Comparison of ENCODE assay signal across 7 mouse cellular contexts in the genomic region with DNA sequence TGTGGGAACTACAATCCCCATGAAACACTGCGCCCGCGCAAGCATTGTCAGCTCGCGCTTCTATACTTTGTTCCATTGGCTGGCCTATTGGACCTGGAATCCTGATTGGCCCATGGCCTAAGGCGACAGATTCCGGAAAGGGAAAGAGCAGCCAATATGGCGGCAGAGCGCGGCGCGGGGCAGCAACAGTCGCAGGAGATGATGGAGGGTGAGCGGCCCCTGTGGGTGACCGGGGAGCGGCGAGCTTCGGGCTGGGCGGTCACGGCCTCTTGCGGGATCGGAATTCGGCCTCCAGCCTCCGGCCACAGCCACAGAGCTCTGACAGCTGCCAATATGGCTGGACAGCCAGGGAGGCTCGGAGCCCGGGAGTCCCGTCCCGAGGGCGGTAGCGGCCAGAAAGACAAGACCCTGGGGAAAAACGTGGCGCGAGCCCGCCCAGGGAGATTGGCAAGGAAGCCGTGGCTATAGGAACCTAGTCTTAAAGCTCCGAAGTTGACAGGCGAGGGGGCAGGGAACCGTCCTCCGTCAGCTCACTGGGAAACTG. TPM values are rescaled to one million over a fixed set of nuclear protein-coding genes. Genes with fewer than 3 reads are reported as not detected.
DNase-seq lines count a peak whose midpoint lies in the region; ATAC-seq lines count a peak whose summit lies in the region.

No protein-coding gene starts in this region.

- intact Hi-C loops in gastrocnemius, postnatal 14 days (cut with DNase I; ENCODE audit: low total_unique reads) = no loop called here
- intact Hi-C loops in left cerebral cortex, postnatal 14 days (cut with DNase I) = no loop called here

- peak; percentile 84 to 86 for DNase-seq in adrenal gland, adult 18-20 months (ENCODE audit: low spot score in 2 of 2)
- peak; percentile 98 for DNase-seq in embryo, embryonic 10.5 days (ENCODE audit: low spot score)
- DNase-seq in gastrocnemius, postnatal 14 days = peak; percentile 95
- peak; percentile 96 to 97 for DNase-seq in left cerebral cortex, postnatal 14 days (ENCODE audit: low spot score in 2 of 2)
- peak; percentile 96 for DNase-seq in mesoderm, embryonic 11.5 days (ENCODE audit: low read depth, low spot score)
- peak; percentile 91 for DNase-seq in skeletal muscle tissue, adult 2 months (ENCODE audit: low read depth, low spot score)

- ATAC-seq in inflammation-experienced regulatory T-cells, adult 6 months = peak; percentile 93

RNA-seq across cellular contexts. Expression of a gene that starts 0.3 kb away (rescaled TPM):
- total RNA-seq in adrenal gland, adult 18-20 months (2021) = 1 to 10 TPM; 2.7 to 3.6 TPM
- total RNA-seq in gastrocnemius, postnatal 14 days (2021) = 1 to 10 TPM in 1 of 2 experiments, under 1 TPM in 1; 0.89 to 1.4 TPM
- polyA plus RNA-seq in inflammation-experienced regulatory T-cells, adult 6 months (2017; shearing (Covaris generic)) = 1 to 10 TPM; 1.2 to 3.8 (median 1.4) TPM
- 1 to 10 TPM; 5.9 to 7.5 TPM for total RNA-seq in left cerebral cortex, postnatal 14 days (2021)

RNA-seq across cellular contexts. Expression of a gene that starts 0.9 kb away (rescaled TPM):
- 10 to 100 TPM; 20.4 to 28.5 TPM for total RNA-seq in adrenal gland, adult 18-20 months (2021)
- total RNA-seq in gastrocnemius, postnatal 14 days (2021) = 10 to 100 TPM; 15.4 to 20.2 TPM
- polyA plus RNA-seq in inflammation-experienced regulatory T-cells, adult 6 months (2017; shearing (Covaris generic)) = 10 to 100 TPM; 63.4 to 69.2 (median 69.1) TPM
- 10 to 100 TPM; 88.7 to 98.5 TPM for total RNA-seq in left cerebral cortex, postnatal 14 days (2021)

RNA-seq across cellular contexts. Expression of a gene that starts 30.2 kb away (rescaled TPM):
- total RNA-seq in adrenal gland, adult 18-20 months (2021) = not detected
- total RNA-seq in gastrocnemius, postnatal 14 days (2021) = not detected
- polyA plus RNA-seq in inflammation-experienced regulatory T-cells, adult 6 months (2017; shearing (Covaris generic)) = under 1 TPM in 2 of 3 experiments, not detected in 1; 0.43 TPM
- total RNA-seq in left cerebral cortex, postnatal 14 days (2021) = under 1 TPM; 0.11 to 0.63 TPM

RNA-seq across cellular contexts. Expression of a gene that starts 37.9 kb away (rescaled TPM):
- 10 to 100 TPM; 23.1 to 23.3 TPM for total RNA-seq in adrenal gland, adult 18-20 months (2021)
- 10 to 100 TPM in 1 of 2 experiments, 1 to 10 TPM in 1; 8.8 to 11.4 TPM for total RNA-seq in gastrocnemius, postnatal 14 days (2021)
- 10 to 100 TPM; 16.0 to 23.7 (median 21.7) TPM for polyA plus RNA-seq in inflammation-experienced regulatory T-cells, adult 6 months (2017; shearing (Covaris generic))
- 10 to 100 TPM; 19.1 to 19.4 TPM for total RNA-seq in left cerebral cortex, postnatal 14 days (2021)

Comparison
In these comparisons a context has a peak if more than half of its experiments do, and no peak if none do; other contexts are left out.
1. Peak in every context shown above with its lines: DNase-seq and ATAC-seq.